Mouse (Mus musculus) G1E (cell line): Measurements from ENCODE around the gene Hivep3. TPM values are rescaled to one million over a fixed set of nuclear protein-coding genes. Genes with fewer than 3 reads are reported as not detected.

ENCODE experiments used
- ATAC-seq: 2 replicates; pipeline ENCODE4 v1.8.0; 2016; ENCODE audit warnings: mild to moderate bottlenecking; ENCODE audit not compliant: insufficient number of reproducible peaks, poor library complexity, low FRiP score, severe bottlenecking; ENCODE audit errors: extremely low read depth
- DNase-seq: peaks from one replicate; pipeline ENCODE4 v3.0.0; 2012; ENCODE audit warnings: low spot score
- H3K27me3 ChIP-seq: 2 replicates; pipeline ENCODE4 v1.6.1; 2012; ENCODE audit warnings: mild to moderate bottlenecking, low read length, inconsistent platforms; ENCODE audit not compliant: insufficient read depth
- H3K36me3 ChIP-seq: replicated peaks from 2 replicates; pipeline ENCODE3; 2012; ENCODE audit warnings: mild to moderate bottlenecking, inconsistent platforms
- H3K4me1 ChIP-seq: 2 replicates; pipeline ENCODE4 v1.6.1; 2012; ENCODE audit warnings: low read depth, low read length, inconsistent platforms, mixed read lengths; ENCODE audit not compliant: insufficient read depth
- H3K4me3 ChIP-seq: 2 replicates; pipeline ENCODE4 v1.5.1; 2012; ENCODE audit warnings: low read depth, mild to moderate bottlenecking, inconsistent platforms, low read length, moderate library complexity, mixed read lengths
- H3K9me3 ChIP-seq: replicated peaks from 2 replicates; pipeline ENCODE4 v1.6.1; 2012; ENCODE audit warnings: inconsistent platforms
- CTCF ChIP-seq: IDR thresholded peaks from 2 replicates; pipeline ENCODE4 v1.5.1; 2012; ENCODE audit warnings: low read depth, low read length, inconsistent platforms, mixed read lengths
- GATA1 ChIP-seq: IDR thresholded peaks from 2 replicates; pipeline ENCODE4 v1.6.1; 2012; ENCODE audit warnings: borderline replicate concordance, low read length, inconsistent platforms, mixed read lengths
- GATA2 ChIP-seq: IDR thresholded peaks from 2 replicates; pipeline ENCODE4 v1.6.1; 2012; ENCODE audit warnings: low read depth, low read length, inconsistent platforms, borderline replicate concordance
- POLR2AphosphoS5 ChIP-seq: IDR thresholded peaks from 2 replicates; pipeline ENCODE4 v1.6.1; 2012; ENCODE audit warnings: low read depth, low read length, inconsistent platforms; ENCODE audit not compliant: insufficient replicate concordance
- TAL1 ChIP-seq: conservative IDR thresholded peaks from 2 replicates; pipeline ENCODE4 v1.6.1; 2012; ENCODE audit warnings: low read depth, low read length, inconsistent platforms, mixed read lengths
- polyA plus RNA-seq: library from polyadenylated mRNA; stranded (reverse); fragments of >175 nt; gene quantifications from 2 replicates; pipeline ENCODE4 v1.2.3, GENCODE M21; 2012
- total RNA-seq, 2 experiments: library from RNA; stranded (forward) in 1 of 2; stranded (reverse) in 1 of 2; fragments of 200-1000 nt in 1 of 2; fragments of >200 nt in 1 of 2; fragmentation: Nextera tagmentation in 1 of 2; gene quantifications; 2 replicates each; pipeline ENCODE4 v1.2.3; 2014 to 2017

Gene Hivep3
- total and polyA plus RNA-seq, 3 experiments = 0.49 TPM; not detected in 2

DNA sequence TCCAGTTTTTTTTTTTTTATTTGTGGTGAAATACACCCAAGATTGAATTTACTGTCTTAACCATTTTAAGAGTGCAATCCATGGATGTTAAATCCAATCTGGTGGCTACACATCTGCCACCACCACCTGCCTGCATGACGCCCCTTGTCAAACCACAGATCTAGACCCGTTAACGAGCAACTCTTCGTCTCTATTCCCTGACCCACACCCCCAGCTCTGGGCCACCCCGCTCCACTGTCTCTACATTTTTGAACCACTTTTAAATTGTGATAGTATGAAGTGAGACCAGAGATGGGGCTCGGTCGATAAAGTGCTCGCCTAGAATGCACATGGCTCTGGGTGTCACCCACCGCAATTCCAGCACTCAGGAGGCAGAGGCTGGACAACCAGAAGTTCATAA lies 322.9 kb downstream of the Hivep3 start:
- ATAC-seq (no peak), DNase-seq (no peak)
- Histone ChIP-seq H3K4me3 (no peak overlapping the region), H3K4me1 (no peaks in the 10 kb centered on the region), H3K27me3 (no peaks in the 10 kb centered on the region), H3K36me3 (no peaks in the 10 kb centered on the region), H3K9me3 (peaks cover 84% of the 10 kb centered on the region)
- TF ChIP-seq CTCF = no peak
- no peak for TF ChIP-seq TAL1
- no peak for TF ChIP-seq GATA2
- no peak for TF ChIP-seq GATA1
- TF ChIP-seq POLR2AphosphoS5 = no peak

GRCm38 (mm10) chr4:120057529-120057928 lies 323.9 kb downstream of the Hivep3 start:
- Histone ChIP-seq H3K27me3 (no peaks in the 10 kb centered on the region), H3K9me3 (peaks cover 83% of the 10 kb centered on the region), H3K4me1 (no peaks in the 10 kb centered on the region), H3K4me3 (no peak overlapping the region), H3K36me3 (no peaks in the 10 kb centered on the region)
- ATAC-seq (no peak), DNase-seq (no peak)
- TF ChIP-seq CTCF = no peak
- TF ChIP-seq GATA1 = no peak

DNA sequence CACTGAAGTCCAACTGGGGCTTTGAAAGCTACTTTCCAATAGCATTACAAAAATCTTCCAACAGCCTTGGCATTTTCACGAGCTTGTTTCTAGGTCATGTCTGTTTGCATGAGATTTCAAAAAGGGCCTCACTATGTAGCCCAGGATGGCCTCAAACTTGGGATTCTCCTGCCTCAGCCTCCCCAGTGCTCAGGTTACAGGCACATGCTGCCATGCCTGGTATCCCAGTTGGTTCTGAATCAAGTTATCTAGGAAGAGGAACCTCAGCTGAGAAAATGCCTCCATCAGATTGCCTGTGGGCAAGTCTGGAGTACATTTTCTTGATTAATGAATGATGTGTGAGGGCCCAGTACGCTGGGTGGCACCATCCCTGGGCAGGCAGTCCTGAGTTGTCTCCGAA lies 324.6 kb downstream of the Hivep3 start:
- H3K36me3 ChIP-seq = no peaks in the 10 kb centered on the region
- ATAC-seq (no peak), DNase-seq (no peak)
- no peak overlapping the region for H3K4me3 ChIP-seq
- H3K4me1 ChIP-seq = no peaks in the 10 kb centered on the region
- no peak for TF ChIP-seq TAL1
- no peak for TF ChIP-seq GATA2
- no peak for TF ChIP-seq POLR2AphosphoS5
- no peak for TF ChIP-seq CTCF
- TF ChIP-seq GATA1 = no peak
- H3K27me3 ChIP-seq = no peaks in the 10 kb centered on the region
- peaks cover 84% of the 10 kb centered on the region for H3K9me3 ChIP-seq

GRCm38 (mm10) chr4:120058794-120059193 lies 325.2 kb downstream of the Hivep3 start:
- ATAC-seq (no peak), DNase-seq (no peak)
- no peaks in the 10 kb centered on the region for H3K4me1 ChIP-seq
- no peak overlapping the region for H3K4me3 ChIP-seq
- peaks cover 84% of the 10 kb centered on the region for H3K9me3 ChIP-seq
- TF ChIP-seq POLR2AphosphoS5 = no peak
- no peak for TF ChIP-seq TAL1
- TF ChIP-seq GATA2 = no peak
- no peak for TF ChIP-seq CTCF
- TF ChIP-seq GATA1 = no peak
- no peaks in the 10 kb centered on the region for H3K36me3 ChIP-seq
- H3K27me3 ChIP-seq = no peaks in the 10 kb centered on the region

DNA sequence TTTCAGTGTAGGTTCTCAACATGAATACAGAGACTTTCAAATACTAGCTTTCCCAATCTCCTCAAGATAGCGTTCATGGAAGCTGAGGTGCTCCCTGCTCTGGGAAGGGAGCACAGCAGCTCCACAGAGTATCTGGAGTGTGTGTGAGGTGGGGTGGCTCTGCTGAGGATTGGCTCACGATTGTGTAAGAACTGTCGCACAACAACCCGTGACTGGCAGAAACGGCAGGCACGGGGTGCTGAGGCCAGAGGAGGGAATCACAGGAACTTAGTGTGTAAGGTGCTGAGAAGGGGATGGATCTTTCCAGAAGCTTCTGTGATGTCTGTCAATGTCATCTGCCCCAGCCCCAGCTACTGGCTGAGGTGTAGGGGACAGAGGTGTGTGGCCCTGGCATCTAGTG lies 328.1 kb downstream of the Hivep3 start:
- TF ChIP-seq CTCF (no peak), TAL1 (no peak), GATA1 (no peak), GATA2 (no peak), POLR2AphosphoS5 (no peak)
- no peaks in the 10 kb centered on the region for H3K27me3 ChIP-seq
- H3K4me1 ChIP-seq = no peaks in the 10 kb centered on the region
- DNase-seq = no peak
- ATAC-seq = no peak
- peaks cover 83% of the 10 kb centered on the region for H3K9me3 ChIP-seq
- H3K36me3 ChIP-seq = no peaks in the 10 kb centered on the region
- no peak overlapping the region for H3K4me3 ChIP-seq

- Histone ChIP-seq H3K9me3 (peaks cover 83% of the 10 kb centered on the region), H3K27me3 (no peaks in the 10 kb centered on the region), H3K36me3 (no peaks in the 10 kb centered on the region), H3K4me1 (no peaks in the 10 kb centered on the region), H3K4me3 (no peak overlapping the region)
- ATAC-seq (no peak), DNase-seq (no peak)
- TF ChIP-seq TAL1 (no peak), CTCF (no peak), GATA2 (no peak), POLR2AphosphoS5 (no peak), GATA1 (no peak)
Measured at GRCm38 (mm10) chr4:120062198-120062597, 328.6 kb downstream of the Hivep3 start.

- H3K9me3 ChIP-seq = peaks cover 83% of the 10 kb centered on the region
- H3K4me3 ChIP-seq = no peak overlapping the region
- no peak for ATAC-seq
- no peak for DNase-seq
- no peaks in the 10 kb centered on the region for H3K4me1 ChIP-seq
- TF ChIP-seq GATA1 (no peak), CTCF (no peak), GATA2 (no peak), TAL1 (no peak), POLR2AphosphoS5 (no peak)
- H3K36me3 ChIP-seq = no peaks in the 10 kb centered on the region
- H3K27me3 ChIP-seq = no peaks in the 10 kb centered on the region
Measured at GRCm38 (mm10) chr4:120062754-120063153, 329.2 kb downstream of the Hivep3 start.
